Mouse (Mus musculus): ENCODE measurements around the gene Rgmb. TPM values are rescaled to one million over a fixed set of nuclear protein-coding genes. Genes with fewer than 3 reads are reported as not detected.

Gene Rgmb
- total RNA-seq (2021), result 10 to 100 TPM; 76.0 to 82.0 TPM

GRCm38 (mm10) chr17:15830766-15831644 is at the start of gene Rgmb:
Gene Rgmb (minus strand): TSS chr17:15831039.
- DNase-seq, result peak in 1 of 2 experiments; percentile 35

- DNase-seq, result no peak
Observed at GRCm38 (mm10) chr17:15874765-15875164, 43.9 kb upstream of the Rgmb start.

DNA sequence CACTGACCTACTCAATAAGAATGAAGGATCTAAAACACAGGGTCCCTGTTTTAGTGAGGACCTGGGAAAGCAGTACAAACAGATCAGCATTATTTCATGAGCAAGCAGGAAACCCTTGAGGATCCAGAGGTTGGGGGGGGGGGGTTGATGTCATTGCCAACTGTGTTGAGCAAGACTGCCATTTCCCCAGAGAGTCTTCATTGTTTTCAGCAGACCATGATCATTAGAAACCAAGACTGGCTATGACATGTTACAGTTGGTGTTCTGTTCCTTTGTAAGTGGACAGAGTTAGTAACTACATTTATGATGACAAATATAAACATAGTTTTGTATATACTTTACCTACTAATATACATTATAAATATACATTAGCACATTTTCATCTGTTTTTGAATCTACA is 41.3 kb upstream of the Rgmb start:
- DNase-seq, result no peak

DNA sequence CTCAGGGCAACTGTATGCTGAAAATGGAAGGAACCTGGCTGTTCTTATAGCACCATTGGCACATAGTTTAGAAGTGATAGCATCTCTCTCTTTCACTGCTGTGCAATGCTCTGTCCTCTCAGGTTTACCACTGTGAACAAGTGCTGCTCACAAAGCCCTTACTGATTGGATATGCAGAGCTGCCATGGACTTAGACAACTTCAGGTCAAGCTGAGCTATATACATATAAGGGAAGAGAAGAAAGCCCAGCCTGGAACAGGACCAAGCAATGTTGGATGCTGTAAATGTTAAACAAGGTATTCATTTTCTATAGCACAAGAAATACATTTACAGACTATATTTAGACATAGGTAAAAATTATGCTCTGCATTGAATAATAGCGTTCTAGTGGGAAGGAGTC is 34.4 kb upstream of the Rgmb start:
- no peak for DNase-seq

DNA sequence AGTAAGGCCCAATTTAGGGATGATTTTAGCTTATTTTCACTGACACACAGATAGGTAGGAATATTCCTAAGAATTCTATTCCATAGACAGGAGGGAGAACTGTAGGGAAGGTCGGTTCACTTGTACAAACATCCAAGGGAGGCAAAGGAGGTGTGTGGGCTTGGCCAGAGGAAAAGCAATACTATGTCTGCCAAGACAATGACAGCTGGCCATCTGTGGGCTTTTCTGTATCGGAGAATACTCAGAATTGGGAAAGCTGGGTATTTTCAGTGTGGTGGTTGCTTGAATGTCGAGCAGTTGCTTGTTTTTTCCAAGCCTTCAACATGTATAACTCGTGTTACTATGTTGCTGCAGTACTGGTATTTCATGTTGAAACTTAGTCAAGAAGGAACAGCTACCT is 31.5 kb upstream of the Rgmb start:
- DNase-seq, result peak; percentile 2 to 6

GRCm38 (mm10) chr17:15853121-15853520 is 22.3 kb upstream of the Rgmb start:
- no peak for DNase-seq

GRCm38 (mm10) chr17:15850544-15850943 is 19.7 kb upstream of the Rgmb start:
- no peak for DNase-seq

DNA sequence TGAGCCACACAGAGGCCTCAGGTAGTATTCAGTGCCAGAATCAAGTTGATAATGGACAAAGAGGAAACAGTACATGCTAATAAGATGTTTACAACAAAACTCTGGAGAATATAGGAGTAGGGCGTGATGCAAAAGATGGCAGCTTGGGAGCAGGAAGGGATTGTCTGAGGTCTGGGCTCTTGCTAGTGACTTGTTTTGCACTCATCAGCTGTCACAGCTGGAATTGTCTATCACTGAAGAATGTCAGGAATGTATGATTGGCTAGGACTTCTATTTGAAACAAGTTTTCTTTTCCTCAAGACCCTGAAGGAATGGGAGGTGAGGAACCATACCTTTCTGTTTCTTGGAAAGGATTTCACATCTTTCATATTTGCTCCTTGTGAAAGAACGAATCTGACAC is 10.6 kb upstream of the Rgmb start:
- no peak for DNase-seq

- DNase-seq, result no peak
Observed at GRCm38 (mm10) chr17:15832398-15832797, 1.6 kb upstream of the Rgmb start.

GRCm38 (mm10) chr17:15831810-15832209 is 971 bp upstream of the Rgmb start:
- DNase-seq, result no peak

- no peak for DNase-seq
Observed at GRCm38 (mm10) chr17:15830171-15830765, 571 bp downstream of the Rgmb start.

- peak in 1 of 2 experiments; percentile 27 for DNase-seq
Observed at GRCm38 (mm10) chr17:15829198-15830170, 1.4 kb downstream of the Rgmb start.

DNA sequence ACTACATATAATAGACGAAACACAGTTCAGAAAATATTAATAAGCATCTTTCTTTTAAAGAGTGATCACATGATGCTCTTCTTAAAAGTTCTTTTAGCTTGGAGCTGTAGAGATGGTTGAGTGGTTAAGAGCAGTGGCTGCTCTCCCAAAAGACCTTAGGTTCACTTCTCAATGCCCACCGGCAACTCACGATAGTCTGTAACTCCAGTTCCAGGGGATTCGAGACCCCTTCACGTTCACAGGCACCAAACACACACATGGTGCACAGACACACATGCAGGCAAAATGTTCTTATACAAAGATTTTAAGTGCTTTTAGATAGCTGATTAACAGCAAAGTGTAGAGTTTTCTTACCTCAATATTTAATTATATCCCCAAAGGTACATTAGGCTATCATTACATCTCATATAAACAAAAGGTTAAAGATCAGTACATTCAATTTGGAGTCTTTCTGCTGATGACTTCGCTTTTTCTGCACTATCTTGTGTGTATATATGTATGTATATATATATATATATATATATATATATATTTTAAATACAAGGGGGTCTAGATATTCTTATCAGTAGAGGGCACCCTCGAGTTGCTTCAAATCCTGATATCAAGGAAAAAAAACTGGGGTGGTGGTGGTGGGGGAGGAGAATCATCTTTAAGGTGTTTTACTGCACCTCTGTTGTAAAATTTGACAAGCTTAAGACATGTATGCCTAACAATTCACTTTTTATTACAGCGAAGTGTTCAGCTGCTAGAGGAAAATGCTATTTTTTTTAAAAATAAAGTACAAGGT is 2.5 kb downstream of the Rgmb start:
- no peak for DNase-seq

GRCm38 (mm10) chr17:15826928-15827327 is 3.9 kb downstream of the Rgmb start:
- peak in 1 of 2 experiments; percentile 28 for DNase-seq

GRCm38 (mm10) chr17:15826444-15826909 is 4.4 kb downstream of the Rgmb start:
- DNase-seq, result peak; percentile 99

- peak in 1 of 2 experiments; percentile 56 for DNase-seq
Observed at GRCm38 (mm10) chr17:15825481-15826396, 5.1 kb downstream of the Rgmb start.

DNA sequence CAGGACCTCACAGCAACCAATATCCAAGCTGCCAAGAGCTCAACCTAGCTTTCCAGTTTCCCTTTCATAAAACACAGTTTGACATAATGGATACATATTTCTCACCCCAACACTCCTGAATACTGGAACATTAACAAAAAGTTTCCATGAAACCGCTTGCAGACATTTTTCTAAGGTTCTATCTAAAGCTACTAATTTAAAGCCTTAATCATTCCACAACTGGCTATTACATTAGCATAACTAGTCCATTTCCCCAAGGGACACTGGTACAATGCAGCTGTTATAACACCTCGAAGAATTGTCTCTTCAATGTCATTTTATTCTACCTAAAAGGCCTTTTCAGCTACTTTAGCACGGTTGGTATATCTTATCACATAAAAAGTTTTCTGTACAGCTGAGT is 6.0 kb downstream of the Rgmb start:
- no peak for DNase-seq

- no peak for DNase-seq
Observed at GRCm38 (mm10) chr17:15824337-15824736, 6.5 kb downstream of the Rgmb start.

- DNase-seq, result no peak
Observed at GRCm38 (mm10) chr17:15823838-15824237, 7.0 kb downstream of the Rgmb start.

DNA sequence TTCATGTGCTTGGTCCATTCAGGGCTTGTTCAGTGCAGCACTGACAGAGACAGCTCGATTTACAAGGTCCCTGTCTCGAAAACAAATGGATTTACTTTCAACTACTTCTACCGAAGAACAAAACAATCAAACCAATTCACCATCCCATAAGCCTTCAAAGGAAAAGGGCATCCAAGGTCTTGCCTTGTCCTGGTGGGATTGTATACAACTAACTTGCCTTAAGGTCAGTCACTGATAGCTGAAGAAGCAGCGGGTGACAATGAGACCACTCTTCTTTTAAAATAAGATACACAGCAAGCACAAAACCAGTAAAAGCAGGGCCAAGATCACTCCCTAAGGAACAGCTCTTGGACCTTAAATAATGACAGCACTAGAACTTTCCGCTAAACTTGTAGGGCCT is 7.6 kb downstream of the Rgmb start:
- DNase-seq, result no peak

GRCm38 (mm10) chr17:15822376-15822775 is 8.5 kb downstream of the Rgmb start:
- DNase-seq, result no peak

All from layer of hippocampus, postnatal 36 days (tissue).